Mouse (Mus musculus): ENCODE results near the gene Dclre1b. TPM values are rescaled to one million over a fixed set of nuclear protein-coding genes. Genes with fewer than 3 reads are reported as not detected.
"Not testable (repeated sequence)": the region's sequence is repeated elsewhere in the genome, so short reads cannot be mapped to it uniquely, and the experiment has no call there.

Gene Dclre1b
- polyA plus RNA-seq, 1 experiment = 17.2 TPM

DNA sequence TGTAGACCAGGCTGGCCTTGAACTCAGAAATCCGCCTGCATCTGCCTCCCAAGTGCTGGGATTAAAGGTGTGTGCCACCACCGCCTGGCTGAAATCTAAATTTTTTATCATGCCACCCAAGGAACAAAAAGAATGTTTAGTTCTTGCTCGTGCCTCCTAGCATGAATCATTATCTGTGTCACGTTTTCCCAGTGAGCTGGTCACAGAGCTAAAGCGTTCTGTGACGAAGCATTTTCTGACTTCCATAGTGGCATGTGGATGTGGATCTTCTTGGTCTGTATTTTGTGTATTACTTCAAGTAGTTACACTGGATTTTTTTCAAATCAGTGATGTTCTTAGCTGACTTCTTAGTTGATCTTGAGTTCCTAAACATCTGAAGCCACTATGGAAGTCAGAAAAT lies 1.7 kb upstream of the Dclre1b start:
- no peak for DNase-seq (ENCODE audit: low read depth)

DNA sequence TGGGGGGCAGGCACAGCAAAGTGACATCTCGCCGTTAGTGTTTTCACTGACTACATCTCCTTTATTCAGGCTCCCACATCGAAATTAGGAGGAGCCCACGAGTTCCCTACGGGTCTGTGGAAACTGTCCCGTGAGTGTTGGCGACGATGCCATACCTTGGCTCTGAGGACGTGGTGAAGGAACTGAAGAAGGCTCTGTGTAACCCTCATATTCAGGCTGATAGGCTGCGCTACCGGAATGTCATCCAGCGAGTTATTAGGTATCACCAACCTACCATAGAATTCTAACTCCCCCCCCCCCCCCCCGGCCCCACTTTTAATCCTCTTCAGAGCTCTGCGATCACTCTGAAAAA lies 531 bp upstream of the Dclre1b start:
- no peak for DNase-seq (ENCODE audit: low read depth)

GRCm38 (mm10) chr3:103805671-103806070 lies 3.6 kb downstream of the Dclre1b start:
- no peak for DNase-seq (ENCODE audit: low read depth)

- DNase-seq (ENCODE audit: low read depth) = no peak
Measured at GRCm38 (mm10) chr3:103802861-103803260, 6.4 kb downstream of the Dclre1b start.

DNA sequence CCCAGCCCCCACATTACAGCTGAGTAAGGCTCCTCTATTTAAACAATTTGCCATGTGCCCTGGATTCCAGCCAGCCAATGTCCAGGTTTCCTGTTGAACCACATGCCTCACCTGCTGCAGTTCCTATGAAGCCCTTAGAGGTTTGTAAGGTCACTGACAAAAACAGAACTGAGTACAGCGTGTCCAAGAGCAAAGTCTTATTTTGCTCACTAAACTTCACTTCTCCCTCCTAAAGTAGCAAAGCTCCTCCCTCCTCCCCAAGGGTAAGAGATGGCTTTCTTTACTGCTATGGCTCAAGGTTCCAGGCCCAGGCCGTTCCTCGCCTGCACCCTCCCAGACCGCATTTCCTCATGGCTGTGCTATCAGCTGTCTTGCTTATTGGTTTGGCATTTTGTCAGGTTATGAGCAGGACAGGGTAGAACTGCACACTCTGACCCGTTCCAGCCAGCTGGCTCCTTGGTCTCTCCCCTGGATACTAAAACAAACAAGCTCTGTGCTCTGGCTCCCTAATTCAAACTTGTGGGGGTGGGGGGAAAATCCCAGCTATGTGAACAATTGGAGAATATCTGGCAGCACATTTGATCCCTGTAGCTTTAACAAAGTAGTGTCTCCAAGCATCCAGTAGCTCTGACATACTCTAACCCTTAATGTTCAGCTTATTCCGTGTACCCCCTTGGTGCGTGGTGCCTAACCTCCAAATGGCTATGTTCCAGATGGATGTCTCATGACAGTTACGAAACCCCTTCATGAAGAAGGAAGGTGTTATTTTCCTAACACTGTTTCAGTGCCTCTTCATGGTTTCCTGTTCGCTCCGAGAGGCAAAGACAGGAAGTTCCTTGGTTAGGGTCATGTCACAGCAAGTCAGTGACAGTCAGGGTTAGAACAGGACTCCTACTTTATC lies 7.4 kb downstream of the Dclre1b start:
- DNase-seq (ENCODE audit: low read depth) = peak; percentile 99

DNA sequence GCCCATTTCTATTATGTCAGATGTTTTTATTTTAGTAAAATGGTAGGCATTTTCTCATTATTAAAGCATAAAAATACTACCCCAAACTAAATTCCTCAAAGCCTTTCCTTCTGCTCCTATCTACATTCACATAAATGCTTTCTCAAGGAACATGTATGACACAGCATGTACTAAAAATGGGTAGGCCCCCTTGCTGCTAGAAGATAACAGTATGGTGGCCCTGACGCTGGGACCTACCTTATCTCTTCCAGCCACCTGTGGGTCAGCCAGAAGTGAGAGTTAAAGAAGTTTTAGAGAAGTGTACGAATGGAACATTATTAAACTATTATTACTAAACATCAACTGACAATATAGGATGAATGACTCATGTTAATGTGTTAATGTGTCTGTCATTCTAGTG lies 9.7 kb downstream of the Dclre1b start:
- no peak for DNase-seq (ENCODE audit: low read depth)

DNA sequence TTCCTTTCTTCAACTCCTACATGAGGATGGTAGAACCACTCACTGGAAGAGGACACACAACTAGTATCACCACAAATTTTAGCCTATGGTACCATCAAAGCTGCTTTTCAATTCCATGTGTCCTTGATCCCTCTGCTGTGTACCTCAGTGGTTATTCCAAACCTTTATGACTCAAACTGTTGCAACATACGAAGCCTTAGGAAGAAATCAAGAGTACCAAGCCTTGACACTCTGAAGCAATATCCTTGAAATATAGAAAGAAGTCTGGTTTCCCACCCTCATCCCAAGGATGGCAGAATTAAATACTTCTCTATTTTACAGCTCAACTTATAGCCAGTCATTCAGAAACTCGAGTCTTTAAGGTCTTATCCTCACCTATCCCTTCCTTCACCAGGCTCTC lies 12.9 kb downstream of the Dclre1b start:
- DNase-seq (ENCODE audit: low read depth) = no peak

DNA sequence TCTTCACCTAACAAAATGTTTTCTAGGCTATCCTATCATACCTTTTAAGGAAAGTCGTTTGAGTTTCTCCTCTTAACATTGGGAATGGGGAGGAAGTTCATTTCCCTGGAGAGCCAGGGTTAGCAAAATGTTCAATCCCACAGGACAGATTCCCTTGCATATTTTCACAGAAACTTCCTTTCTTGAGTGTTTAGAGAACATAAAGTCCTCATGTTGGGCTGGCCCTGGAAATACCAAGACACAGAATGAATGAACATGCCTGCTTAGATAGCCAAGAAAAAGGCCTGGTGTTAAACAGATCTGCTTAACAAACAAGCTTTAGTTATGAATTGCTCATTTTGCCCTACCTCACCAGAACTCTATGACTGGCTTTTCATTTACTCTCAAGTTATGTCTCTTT lies 16.7 kb downstream of the Dclre1b start:
- no peak for DNase-seq (ENCODE audit: low read depth)

DNA sequence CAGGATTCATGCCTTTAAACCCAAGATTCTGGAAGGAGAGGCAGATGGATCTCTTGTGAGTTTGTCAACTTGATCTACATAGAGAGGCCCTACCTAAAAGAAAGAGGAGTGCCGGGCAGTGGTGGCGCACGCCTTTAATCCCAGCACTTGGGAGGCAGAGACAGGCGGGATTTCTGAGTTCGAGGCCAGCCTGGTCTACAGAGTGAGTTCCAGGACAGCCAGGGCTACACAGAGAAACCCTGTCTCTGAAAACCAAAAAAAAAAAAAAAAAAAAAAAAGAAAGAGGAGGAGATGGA lies 17.2 kb downstream of the Dclre1b start:
- DNase-seq (ENCODE audit: low read depth) = not testable (repeated sequence)

DNA sequence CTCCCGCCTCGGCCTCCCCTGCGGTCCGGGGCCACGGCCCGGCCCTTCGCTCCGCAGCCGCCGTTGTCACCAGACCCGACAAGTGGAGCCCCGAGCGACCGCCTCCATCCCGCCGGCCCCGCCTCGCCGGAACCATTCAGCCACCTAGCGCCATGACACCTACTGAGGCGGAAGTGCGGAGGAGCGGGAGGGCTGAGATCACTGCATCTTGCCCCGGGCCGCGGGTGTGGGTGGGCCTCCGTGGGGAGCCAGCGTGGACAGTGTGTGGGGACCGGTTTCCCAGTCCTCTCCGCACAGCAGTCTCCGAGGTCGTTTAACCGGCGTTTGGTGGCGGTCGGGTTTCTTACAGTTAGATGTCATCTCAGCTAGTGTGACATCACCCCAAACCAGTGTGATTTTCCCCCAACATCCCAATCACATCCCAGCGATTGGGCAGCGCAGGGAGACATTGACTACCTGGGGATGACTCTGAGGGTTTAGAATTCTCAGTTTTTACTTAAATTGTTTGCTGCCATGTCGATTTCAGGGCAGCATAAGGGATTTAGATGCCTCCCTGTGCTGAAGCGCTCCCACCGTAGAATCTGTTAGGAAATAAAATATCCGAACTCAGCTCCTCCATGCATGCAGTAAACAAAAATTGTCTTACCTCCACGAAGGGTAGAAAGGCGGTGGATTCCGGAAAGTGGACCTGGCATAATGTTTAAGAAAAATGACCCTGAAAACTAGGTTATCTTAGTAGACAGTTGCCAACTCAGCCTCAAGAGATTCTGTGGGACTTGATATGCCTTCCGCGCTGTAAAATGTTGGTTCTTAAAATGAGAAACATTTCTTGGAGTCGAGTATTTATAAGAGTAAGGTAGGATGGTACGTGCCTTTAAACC lies 17.8 kb downstream of the Dclre1b start, which contains the start of gene Hipk1:
TSS of gene Hipk1 (minus strand) at position 334 of the 881 bp plus-strand sequence.
- DNase-seq (ENCODE audit: low read depth) = no peak

DNA sequence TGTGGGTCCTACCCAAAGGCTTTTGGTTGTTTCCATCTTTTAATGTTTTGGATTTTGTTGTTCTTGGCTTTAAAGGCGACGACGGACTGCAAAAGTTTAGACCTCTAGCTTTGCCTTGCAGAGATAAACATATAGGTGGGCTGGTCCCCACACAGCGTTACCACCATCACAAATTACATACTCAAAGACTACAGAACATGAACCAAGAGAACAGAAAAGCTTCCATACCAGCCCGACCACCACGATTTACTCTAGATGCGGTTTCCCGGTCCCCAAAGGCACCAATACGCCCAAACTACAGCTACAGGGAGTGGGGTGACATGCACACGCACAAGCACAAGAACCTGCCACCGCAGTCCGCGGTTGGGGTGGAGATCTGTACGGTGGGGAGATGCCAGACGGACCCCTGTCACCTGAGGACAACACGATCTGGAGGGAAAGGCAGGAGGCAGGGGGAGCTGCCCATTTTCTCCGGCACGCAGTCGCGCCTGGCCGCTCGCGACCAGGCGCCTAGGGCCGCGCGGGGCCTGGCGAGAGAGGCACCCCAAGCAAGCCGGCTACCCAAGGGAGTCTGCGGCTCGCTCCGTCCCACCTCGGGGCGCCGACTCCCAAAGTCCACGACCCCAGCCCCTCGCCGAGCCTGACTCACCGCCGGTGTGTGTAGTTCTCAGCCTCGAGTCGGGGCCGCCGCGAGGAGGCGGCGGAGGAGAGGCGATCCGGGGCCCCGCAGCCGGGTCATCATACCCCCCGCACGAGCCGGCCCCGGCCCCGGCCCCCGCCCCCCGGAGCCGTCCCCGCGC lies 18.7 kb downstream of the Dclre1b start:
- DNase-seq (ENCODE audit: low read depth) = no peak

DNA sequence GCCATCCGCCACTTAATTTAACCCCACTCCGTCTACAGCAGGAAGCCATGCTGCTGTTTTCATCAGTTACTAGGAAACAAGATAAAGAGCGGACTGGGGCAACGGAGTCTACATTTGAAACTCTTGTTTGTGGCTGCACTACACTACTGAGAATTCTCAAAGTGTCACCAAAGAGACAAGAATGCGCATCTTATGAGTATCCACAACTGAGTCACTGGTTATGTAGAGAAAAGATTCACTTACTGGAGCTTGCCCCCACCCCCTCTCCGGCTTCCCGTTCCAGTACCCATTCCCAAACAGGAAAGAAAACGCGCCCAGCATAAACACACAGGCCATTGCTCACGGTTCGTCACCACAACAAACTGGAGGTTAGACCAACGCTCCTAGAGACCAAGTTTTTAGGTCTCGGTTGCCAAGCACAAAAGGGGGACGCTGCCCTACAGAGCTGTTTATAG lies 19.3 kb downstream of the Dclre1b start:
- DNase-seq (ENCODE audit: low read depth) = no peak

DNA sequence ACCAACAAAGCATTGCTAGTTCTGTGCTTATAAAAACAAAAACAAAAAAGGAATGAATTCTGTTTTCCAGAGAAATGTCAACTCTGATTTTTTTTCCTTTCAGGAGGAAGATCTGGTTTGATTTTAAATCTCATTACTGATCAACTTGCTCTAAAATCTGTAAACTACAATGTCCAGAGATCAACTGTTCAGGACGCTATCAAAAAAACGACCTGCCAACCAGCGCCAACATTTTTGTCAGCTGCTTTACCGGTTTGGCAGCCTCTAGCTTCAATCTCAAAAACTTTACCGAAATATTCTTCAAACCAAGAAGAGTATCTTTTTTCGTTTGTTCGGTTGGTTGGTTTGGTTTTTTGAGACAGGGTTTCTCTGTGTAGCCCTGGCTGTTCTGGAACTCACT lies 20.1 kb downstream of the Dclre1b start:
- no peak for DNase-seq (ENCODE audit: low read depth)

GRCm38 (mm10) chr3:103787225-103787624 lies 22.0 kb downstream of the Dclre1b start:
- DNase-seq (ENCODE audit: low read depth) = peak; percentile 92

- no peak for DNase-seq (ENCODE audit: low read depth)
Measured at GRCm38 (mm10) chr3:103782844-103783609, 26.2 kb downstream of the Dclre1b start.

GRCm38 (mm10) chr3:103780777-103781176 lies 28.5 kb downstream of the Dclre1b start:
- DNase-seq (ENCODE audit: low read depth) = no peak

GRCm38 (mm10) chr3:103780271-103780670 lies 29.0 kb downstream of the Dclre1b start:
- no peak for DNase-seq (ENCODE audit: low read depth)

DNA sequence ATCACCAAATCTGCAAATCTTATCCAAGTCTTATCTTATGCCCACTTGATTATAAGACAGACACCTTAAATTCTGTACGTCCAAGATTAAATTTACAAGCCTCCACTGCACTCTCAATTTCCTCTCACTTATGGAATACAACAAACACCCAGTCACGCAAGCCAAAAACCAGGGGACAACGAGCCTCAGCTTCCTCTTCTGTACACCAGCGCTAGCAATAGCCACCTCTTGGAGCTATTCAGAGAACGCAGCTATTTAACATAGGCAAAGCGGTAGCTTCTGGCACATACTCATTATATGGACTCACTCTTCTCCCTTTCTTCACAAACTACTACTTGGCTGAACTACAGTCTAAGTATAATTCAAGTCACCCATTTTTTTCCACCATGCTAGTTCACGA lies 30.1 kb downstream of the Dclre1b start:
- no peak for DNase-seq (ENCODE audit: low read depth)

DNA sequence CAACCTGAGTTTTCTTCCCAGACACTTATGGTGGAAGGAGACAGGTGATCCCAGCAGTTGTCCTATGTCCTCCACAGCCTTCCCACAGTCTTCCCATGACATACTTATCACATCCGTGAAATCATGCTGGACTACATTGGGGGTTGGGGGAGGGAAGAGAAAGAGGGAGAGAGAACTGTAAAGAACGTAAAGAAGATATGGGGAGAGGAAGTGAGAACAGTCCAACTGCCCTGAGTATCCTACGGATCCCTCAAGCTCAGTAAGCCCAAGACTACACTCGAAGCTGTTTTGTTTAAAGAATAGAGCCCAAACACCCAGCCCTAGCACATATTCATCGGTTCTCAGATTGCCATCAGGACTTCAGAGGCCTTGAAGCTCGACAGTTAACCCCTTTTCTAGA lies 30.6 kb downstream of the Dclre1b start:
- DNase-seq (ENCODE audit: low read depth) = no peak

DNA sequence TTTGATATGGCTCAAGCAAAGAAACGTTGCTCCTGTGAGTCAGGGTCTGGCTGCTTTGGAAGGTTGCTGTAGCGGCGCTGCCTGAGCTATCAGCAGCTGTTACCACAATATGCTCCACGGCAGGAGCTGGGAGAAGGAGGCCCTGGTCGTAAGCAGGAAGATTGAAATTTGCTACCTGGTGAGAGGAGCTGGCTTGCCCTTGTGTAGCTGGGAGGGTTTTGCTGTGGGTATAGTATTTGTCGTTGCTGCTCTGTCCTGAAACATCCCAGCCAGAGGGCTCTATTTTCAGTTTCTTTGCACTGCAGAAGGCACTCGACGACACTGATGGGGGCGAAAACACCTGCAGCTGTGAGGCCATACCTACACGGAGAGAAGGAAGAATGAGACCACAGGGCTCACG lies 31.3 kb downstream of the Dclre1b start:
- no peak for DNase-seq (ENCODE audit: low read depth)

GRCm38 (mm10) chr3:103774009-103774408 lies 35.2 kb downstream of the Dclre1b start:
- no peak for DNase-seq (ENCODE audit: low read depth)

Measured in gonadal fat pad, adult 2 months (tissue).